Mouse (Mus musculus) spleen, postnatal 4 days (tissue): ENCODE data around the gene Nt5c.
"Not testable (repeated sequence)": the region's sequence is repeated elsewhere in the genome, so short reads cannot be mapped to it uniquely, and the experiment has no call there.

Experiments
- DNase-seq, 2 experiments: peaks; one replicate each; pipeline ENCODE4 v3.0.0; 2022; ENCODE audit warnings: low spot score in 2 of 2

The Nt5c gene

GRCm38 (mm10) chr11:115491356-115492083, at the start of gene Nt5c:
Nt5c (minus strand) TSS chr11:115491862.
- DNase-seq, result peak; percentile 84 to 92

GRCm38 (mm10) chr11:115538045-115538444, 46.4 kb upstream of the Nt5c start:
- no peak for DNase-seq

GRCm38 (mm10) chr11:115536856-115537568, 45.4 kb upstream of the Nt5c start:
- DNase-seq, result no peak

- DNase-seq, result peak; percentile 99
Observed at GRCm38 (mm10) chr11:115536038-115536681, 44.5 kb upstream of the Nt5c start, which contains the start of gene Sumo2. Sumo2 (minus strand) TSS chr11:115536276.

GRCm38 (mm10) chr11:115535401-115536037, 43.9 kb upstream of the Nt5c start:
- peak; percentile 68 to 85 for DNase-seq

- DNase-seq, result no peak
Observed at GRCm38 (mm10) chr11:115534759-115535371, 43.2 kb upstream of the Nt5c start.

GRCm38 (mm10) chr11:115526446-115526845, 34.8 kb upstream of the Nt5c start:
- DNase-seq, result not testable (repeated sequence)

GRCm38 (mm10) chr11:115522703-115523102, 31.0 kb upstream of the Nt5c start:
- DNase-seq, result no peak

- DNase-seq, result no peak
Observed at GRCm38 (mm10) chr11:115522238-115522637, 30.6 kb upstream of the Nt5c start.

- no peak for DNase-seq
Observed at GRCm38 (mm10) chr11:115521080-115521479, 29.4 kb upstream of the Nt5c start.

GRCm38 (mm10) chr11:115520218-115520617, 28.6 kb upstream of the Nt5c start:
- no peak for DNase-seq

- no peak for DNase-seq
Observed at GRCm38 (mm10) chr11:115519581-115519980, 27.9 kb upstream of the Nt5c start.

- no peak for DNase-seq
Observed at GRCm38 (mm10) chr11:115518693-115519092, 27.0 kb upstream of the Nt5c start.

GRCm38 (mm10) chr11:115516942-115517341, 25.3 kb upstream of the Nt5c start:
- DNase-seq, result no peak

GRCm38 (mm10) chr11:115515021-115515420, 23.4 kb upstream of the Nt5c start:
- DNase-seq, result no peak

- DNase-seq, result peak; percentile 94 to 96
Observed at GRCm38 (mm10) chr11:115514238-115514663, 22.6 kb upstream of the Nt5c start, which contains the start of gene Jpt1. Jpt1 (minus strand) TSS chr11:115514387.

GRCm38 (mm10) chr11:115513271-115514237, 21.9 kb upstream of the Nt5c start:
- peak; percentile 64 to 86 for DNase-seq

- DNase-seq, result peak in 1 of 2 experiments; percentile 51
Observed at GRCm38 (mm10) chr11:115512407-115513183, 20.9 kb upstream of the Nt5c start.

- no peak for DNase-seq
Observed at GRCm38 (mm10) chr11:115512004-115512403, 20.3 kb upstream of the Nt5c start.
